31 mouse cellular contexts compared by ENCODE assay signal in genomic region chr13:55399300-55400038, GRCm38 (mm10). TPM values are rescaled to one million over a fixed set of nuclear protein-coding genes. Genes with fewer than 3 reads are reported as not detected.
DNase-seq lines count a peak whose midpoint lies in the region; ATAC-seq lines count a peak whose summit lies in the region.
"Had no signal": no experiment of that assay in that cellular context is flagged by ENCODE, and none has a peak within 500 bp of the region (broad histone marks: within the 10 kb centered on the region; RNA-seq: fewer than 3 reads in every experiment).

No protein-coding gene starts in this region.

- no peak for ATAC-seq in midbrain, embryonic 11.5 days (ENCODE audit: low FRiP score)
- ATAC-seq in midbrain, embryonic 14.5 days (ENCODE audit: low FRiP score, low TSS enrichment), result no peak
- peak; percentile 74; the same call in 1 of the 2 replicates for ATAC-seq in stomach, embryonic 16.5 days (ENCODE audit: insufficient read depth, low FRiP score)
- ATAC-seq in liver, embryonic 12.5 days, result no peak
- ATAC-seq: forebrain, embryonic 13.5 days; hindbrain, postnatal 0 days; liver, postnatal 0 days; lung, postnatal 0 days; midbrain, embryonic 13.5 days had no signal

- no peak overlapping the region for H3K9ac ChIP-seq in midbrain, embryonic 11.5 days (ENCODE audit: low read length)
- H3K9ac ChIP-seq in midbrain, embryonic 14.5 days (replicated peaks; ENCODE audit: low read length), result no peak overlapping the region
- H3K9ac ChIP-seq in stomach, embryonic 16.5 days (ENCODE audit: low read length), result no peak overlapping the region
- H3K9ac ChIP-seq in liver, embryonic 12.5 days, result no peak overlapping the region
- H3K9ac ChIP-seq: embryonic facial prominence, embryonic 13.5 days; forebrain, embryonic 13.5 days; liver, postnatal 0 days; midbrain, embryonic 13.5 days had no signal

- H3K27me3 ChIP-seq in midbrain, embryonic 11.5 days (ENCODE audit: control insufficient read depth, insufficient read depth, low read length), result no peaks in the 10 kb centered on the region
- no peaks in the 10 kb centered on the region for H3K27me3 ChIP-seq in midbrain, embryonic 14.5 days (ENCODE audit: control insufficient read depth, insufficient read depth, low read length)
- H3K27me3 ChIP-seq in stomach, embryonic 16.5 days (ENCODE audit: control insufficient read depth, insufficient read depth, low read length), result no peaks in the 10 kb centered on the region
- peaks cover 94% of the 10 kb centered on the region for H3K27me3 ChIP-seq in liver, embryonic 12.5 days (replicated peaks)

- no peak overlapping the region for H3K4me2 ChIP-seq in midbrain, embryonic 11.5 days
- H3K4me2 ChIP-seq in midbrain, embryonic 14.5 days (ENCODE audit: low read length), result no peak overlapping the region
- H3K4me2 ChIP-seq in stomach, embryonic 16.5 days (ENCODE audit: low read depth, low read length), result no peak overlapping the region
- no peak overlapping the region for H3K4me2 ChIP-seq in liver, embryonic 12.5 days
- H3K4me2 ChIP-seq: embryonic facial prominence, embryonic 13.5 days; forebrain, embryonic 13.5 days; heart, embryonic 11.5 days; midbrain, embryonic 13.5 days had no signal

- no peak overlapping the region for H3K4me3 ChIP-seq in midbrain, embryonic 11.5 days (ENCODE audit: low read depth, low read length)
- H3K4me3 ChIP-seq in midbrain, embryonic 14.5 days (replicated peaks; ENCODE audit: low read depth, low read length), result no peak overlapping the region
- no peak overlapping the region for H3K4me3 ChIP-seq in stomach, embryonic 16.5 days (replicated peaks; ENCODE audit: low read length)
- H3K4me3 ChIP-seq in liver, embryonic 12.5 days, result no peak overlapping the region
- H3K4me3 ChIP-seq: embryonic facial prominence, embryonic 13.5 days; erythroblast, embryonic 14.5 days; forebrain, embryonic 13.5 days; gastrocnemius, adult 2 months; hindbrain, embryonic 10.5 days; midbrain, embryonic 13.5 days had no signal

- WGBS in midbrain, embryonic 11.5 days, result 71% methylated on average over 5 of the region's 5 CpGs
- 61% methylated on average over 5 of the region's 5 CpGs for WGBS in midbrain, embryonic 14.5 days
- 53% methylated on average over 5 of the region's 5 CpGs for WGBS in stomach, embryonic 16.5 days
- WGBS in liver, embryonic 12.5 days (ENCODE audit: insufficient replicate concordance), result 27% methylated on average over 5 of the region's 5 CpGs

- no peaks in the 10 kb centered on the region for H3K36me3 ChIP-seq in midbrain, embryonic 11.5 days (ENCODE audit: control insufficient read depth, insufficient read depth, low read length)
- no peaks in the 10 kb centered on the region for H3K36me3 ChIP-seq in midbrain, embryonic 14.5 days (ENCODE audit: control insufficient read depth, insufficient read depth, low read length)
- no peaks in the 10 kb centered on the region for H3K36me3 ChIP-seq in stomach, embryonic 16.5 days (ENCODE audit: control insufficient read depth, insufficient read depth, low read length)
- H3K36me3 ChIP-seq in liver, embryonic 12.5 days, result no peaks in the 10 kb centered on the region
- H3K36me3 ChIP-seq: embryonic facial prominence, embryonic 13.5 days; hindbrain, embryonic 10.5 days; midbrain, embryonic 13.5 days had no signal

- H3K4me1 ChIP-seq in midbrain, embryonic 11.5 days (ENCODE audit: control insufficient read depth, insufficient read depth, low read length), result no peaks in the 10 kb centered on the region
- H3K4me1 ChIP-seq in midbrain, embryonic 14.5 days (ENCODE audit: control insufficient read depth, insufficient read depth, low read length), result peaks cover 3% of the 10 kb centered on the region; the same call in 1 of the 2 replicates
- H3K4me1 ChIP-seq in stomach, embryonic 16.5 days (ENCODE audit: control insufficient read depth, insufficient read depth, low read length), result 0 out of 2 replicates have a peak, but pooled peaks cover 3% of the 10 kb centered on the region
- H3K4me1 ChIP-seq in liver, embryonic 12.5 days, result no peaks in the 10 kb centered on the region
- H3K4me1 ChIP-seq: embryonic facial prominence, embryonic 13.5 days had no signal

- peak; percentile 21 for DNase-seq in midbrain, embryonic 11.5 days (ENCODE audit: low spot score, missing footprints)
- DNase-seq in midbrain, embryonic 14.5 days, result no peak
- peak; percentile 92 for DNase-seq in kidney, adult 9 months
- DNase-seq in kidney, postnatal 25 days, result peak; percentile 71 to 82
- DNase-seq in layer of hippocampus, adult 11-12 months (ENCODE audit: low spot score), result no peak
- DNase-seq in lung, postnatal 10 days, result no peak
- DNase-seq: adrenal gland, postnatal 10 days; cerebellum, adult 8-10 months; cerebellum, postnatal 36 days; embryo, embryonic 11 days; gastrocnemius, adult 2 months; heart, adult 11 months; liver, postnatal 0 days; retina, postnatal 1 day; right cerebral cortex, postnatal 25 days; thymus, postnatal 14 days had no signal

- no peak overlapping the region for H3K27ac ChIP-seq in midbrain, embryonic 11.5 days (ENCODE audit: low read depth, low read length)
- H3K27ac ChIP-seq in midbrain, embryonic 14.5 days (replicated peaks; ENCODE audit: low read depth, low read length), result no peak overlapping the region
- H3K27ac ChIP-seq in stomach, embryonic 16.5 days (ENCODE audit: low read length), result peak overlapping the region; percentile 80
- no peak overlapping the region for H3K27ac ChIP-seq in liver, embryonic 12.5 days
- H3K27ac ChIP-seq: embryonic facial prominence, embryonic 13.5 days; forebrain, embryonic 13.5 days; gastrocnemius, adult 2 months; hindbrain, embryonic 10.5 days; hindbrain, postnatal 0 days; midbrain, embryonic 13.5 days had no signal

- no peaks in the 10 kb centered on the region for H3K9me3 ChIP-seq in midbrain, embryonic 11.5 days (ENCODE audit: control insufficient read depth, low read length)
- H3K9me3 ChIP-seq in midbrain, embryonic 14.5 days (ENCODE audit: control insufficient read depth, low read length), result no peaks in the 10 kb centered on the region
- H3K9me3 ChIP-seq in stomach, embryonic 16.5 days (replicated peaks; ENCODE audit: control insufficient read depth, low read length), result no peaks in the 10 kb centered on the region
- H3K9me3 ChIP-seq in liver, embryonic 12.5 days (replicated peaks), result no peaks in the 10 kb centered on the region
- H3K9me3 ChIP-seq: embryonic facial prominence, embryonic 13.5 days; forebrain, embryonic 13.5 days; hindbrain, embryonic 10.5 days; midbrain, embryonic 13.5 days had no signal

RNA-seq across cellular contexts. Expression of gene Slc34a1, which starts 1.5 kb away (rescaled TPM):
- not detected in 2 replicates for polyA plus RNA-seq in midbrain, embryonic 11.5 days (2014; fragmentation: Nextera tagmentation; extraction: Ambion mirVana)
- polyA plus RNA-seq in midbrain, embryonic 14.5 days (2014; fragmentation: Nextera tagmentation; extraction: Ambion mirVana), result not detected in 2 replicates
- 0.14 and 0.17 TPM in 2 replicates for polyA plus RNA-seq in stomach, embryonic 16.5 days (2015; fragmentation: Nextera tagmentation; extraction: Ambion mirVana)
- not detected in 2 replicates for polyA plus RNA-seq in liver, embryonic 12.5 days (2016; fragmentation: Nextera tagmentation; extraction: Ambion mirVana)
- polyA plus RNA-seq: embryonic facial prominence, embryonic 13.5 days; erythroblast, embryonic 14.5 days; forebrain, embryonic 13.5 days; heart, embryonic 11.5 days; heart, postnatal 0 days; hindbrain, postnatal 0 days; limb, embryonic 11.5 days; liver, postnatal 0 days; lung, postnatal 0 days; midbrain, embryonic 13.5 days had no signal

RNA-seq across cellular contexts. Expression of gene Pfn3, which starts 15.6 kb away (rescaled TPM):
- polyA plus RNA-seq in midbrain, embryonic 11.5 days (2014; fragmentation: Nextera tagmentation; extraction: Ambion mirVana), result not detected in 2 replicates
- 0.59 TPM in 1 of 2 replicates, not detected in the other for polyA plus RNA-seq in midbrain, embryonic 14.5 days (2014; fragmentation: Nextera tagmentation; extraction: Ambion mirVana)
- not detected in 2 replicates for polyA plus RNA-seq in stomach, embryonic 16.5 days (2015; fragmentation: Nextera tagmentation; extraction: Ambion mirVana)
- not detected in 2 replicates for polyA plus RNA-seq in liver, embryonic 12.5 days (2016; fragmentation: Nextera tagmentation; extraction: Ambion mirVana)
- polyA plus RNA-seq: embryonic facial prominence, embryonic 13.5 days; erythroblast, embryonic 14.5 days; forebrain, embryonic 13.5 days; heart, embryonic 11.5 days; heart, postnatal 0 days; hindbrain, embryonic 10.5 days; large intestine, adult 2 months; limb, embryonic 11.5 days; liver, adult 2 months; liver, postnatal 0 days; lung, postnatal 0 days; midbrain, embryonic 13.5 days; neural tube, embryonic 11.5 days had no signal

RNA-seq across cellular contexts. Expression of gene F12, which starts 27.1 kb away (rescaled TPM):
- polyA plus RNA-seq in midbrain, embryonic 11.5 days (2014; fragmentation: Nextera tagmentation; extraction: Ambion mirVana), result 0.14 TPM in 1 of 2 replicates, not detected in the other
- not detected in 2 replicates for polyA plus RNA-seq in midbrain, embryonic 14.5 days (2014; fragmentation: Nextera tagmentation; extraction: Ambion mirVana)
- 4.5 and 5.6 TPM in 2 replicates for polyA plus RNA-seq in stomach, embryonic 16.5 days (2015; fragmentation: Nextera tagmentation; extraction: Ambion mirVana)
- 55.9 and 57.0 TPM in 2 replicates for polyA plus RNA-seq in liver, embryonic 12.5 days (2016; fragmentation: Nextera tagmentation; extraction: Ambion mirVana)
- polyA plus RNA-seq: forebrain, embryonic 13.5 days; heart, postnatal 0 days; limb, embryonic 11.5 days; lung, postnatal 0 days; midbrain, embryonic 13.5 days; neural tube, embryonic 11.5 days had no signal

RNA-seq across cellular contexts. Expression of gene Rgs14, which starts 29.9 kb away (rescaled TPM):
- polyA plus RNA-seq in midbrain, embryonic 11.5 days (2014; fragmentation: Nextera tagmentation; extraction: Ambion mirVana), result 0.37 and 0.72 TPM in 2 replicates
- 0.30 and 0.33 TPM in 2 replicates for polyA plus RNA-seq in midbrain, embryonic 14.5 days (2014; fragmentation: Nextera tagmentation; extraction: Ambion mirVana)
- 1.00 and 1.6 TPM in 2 replicates for polyA plus RNA-seq in stomach, embryonic 16.5 days (2015; fragmentation: Nextera tagmentation; extraction: Ambion mirVana)
- 1.9 and 2.5 TPM in 2 replicates for polyA plus RNA-seq in liver, embryonic 12.5 days (2016; fragmentation: Nextera tagmentation; extraction: Ambion mirVana)
- polyA plus RNA-seq: erythroblast, embryonic 14.5 days had no signal

RNA-seq across cellular contexts. Expression of gene Lman2, which starts 36.9 kb away (rescaled TPM):
- 75.3 and 82.5 TPM in 2 replicates for polyA plus RNA-seq in midbrain, embryonic 11.5 days (2014; fragmentation: Nextera tagmentation; extraction: Ambion mirVana)
- 37.5 and 51.8 TPM in 2 replicates for polyA plus RNA-seq in midbrain, embryonic 14.5 days (2014; fragmentation: Nextera tagmentation; extraction: Ambion mirVana)
- polyA plus RNA-seq in stomach, embryonic 16.5 days (2015; fragmentation: Nextera tagmentation; extraction: Ambion mirVana), result 112 and 113 TPM in 2 replicates
- 85.4 and 87.9 TPM in 2 replicates for polyA plus RNA-seq in liver, embryonic 12.5 days (2016; fragmentation: Nextera tagmentation; extraction: Ambion mirVana)

Comparison
In these comparisons a context has a peak if more than half of its experiments do, and no peak if none do; other contexts are left out.
1. DNase-seq: peak in midbrain, embryonic 11.5 days (single experiment), kidney, adult 9 months (single experiment) and kidney, postnatal 25 days (2 of 2); none in midbrain, embryonic 14.5 days (single experiment), layer of hippocampus, adult 11-12 months (single experiment) and lung, postnatal 10 days (single experiment).